Mouse (Mus musculus): ENCODE measurements around the gene Rbm34.

DNA sequence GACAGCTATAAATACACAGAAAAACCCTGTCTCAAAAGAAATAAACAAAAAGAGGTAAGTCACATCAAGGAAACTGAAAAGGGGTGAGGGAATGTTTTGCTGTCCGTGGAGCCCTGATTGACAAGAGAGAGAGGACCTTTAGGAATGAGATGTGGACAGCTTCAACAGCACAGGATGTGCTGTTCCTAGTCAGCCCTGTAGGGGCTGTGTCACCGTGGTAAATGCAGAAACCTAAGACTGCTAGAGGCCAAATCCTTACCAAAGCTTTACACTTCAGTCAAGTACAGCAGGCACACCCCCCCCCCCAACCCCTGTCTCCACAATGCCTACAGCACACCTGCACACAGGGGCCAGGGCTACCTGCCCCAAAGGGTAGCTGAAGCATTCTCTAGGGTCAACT is 39.2 kb downstream of the Rbm34 start:
- TF ChIP-seq GATA1 (IDR thresholded peaks at IDR 0.05; ENCODE audit: borderline replicate concordance, low read length) = no peak
- TF ChIP-seq FLI1 (IDR thresholded peaks at IDR 0.05; ENCODE audit: low read length) = no peak
